Mouse (Mus musculus) megakaryocyte, embryonic 14.5 days (primary cell): ENCODE measurements around the gene Wapl. TPM values are rescaled to one million over a fixed set of nuclear protein-coding genes. Genes with fewer than 3 reads are reported as not detected.

Experiments used
- H3K27me3 ChIP-seq: replicated peaks from 2 replicates; pipeline ENCODE3; 2012; ENCODE audit warnings: inconsistent platforms
- H3K36me3 ChIP-seq: replicated peaks from 2 replicates; pipeline ENCODE3; 2012; ENCODE audit warnings: low read length, inconsistent platforms, mixed read lengths
- H3K4me1 ChIP-seq: 2 replicates; pipeline ENCODE4 v1.6.1; 2012; ENCODE audit warnings: inconsistent platforms
- H3K4me3 ChIP-seq: replicated peaks from 2 replicates; pipeline ENCODE3; 2012; ENCODE audit warnings: moderate library complexity, mild to moderate bottlenecking, inconsistent platforms
- H3K9me3 ChIP-seq: 2 replicates; pipeline ENCODE4 v1.6.1; 2012; ENCODE audit warnings: inconsistent platforms
- FLI1 ChIP-seq: IDR thresholded peaks from 2 replicates; pipeline ENCODE4 v1.6.1; 2012; ENCODE audit warnings: low read length, inconsistent platforms, mixed read lengths
- GATA1 ChIP-seq: IDR thresholded peaks from 3 replicates; pipeline ENCODE4 v1.6.1; 2012; ENCODE audit warnings: mixed read lengths, low read length, inconsistent platforms, borderline replicate concordance
- polyA plus RNA-seq: library from polyadenylated mRNA; stranded (reverse); fragments of >175 nt; gene quantifications from 2 replicates; pipeline ENCODE4 v1.2.3, GENCODE M21; 2012; ENCODE audit warnings: low replicate concordance; ENCODE audit not compliant: insufficient read depth

The Wapl gene
- polyA plus RNA-seq, 1 experiment: 3.7 TPM

GRCm38 (mm10) chr14:34680815-34681214 is 7.1 kb downstream of the Wapl start:
- Histone ChIP-seq H3K27me3 (no peaks in the 10 kb centered on the region), H3K36me3 (peaks cover 74% of the 10 kb centered on the region), H3K9me3 (no peaks in the 10 kb centered on the region), H3K4me3 (no peak overlapping the region), H3K4me1 (peaks cover 49% of the 10 kb centered on the region)
- TF ChIP-seq GATA1 (no peak), FLI1 (no peak)

- Histone ChIP-seq H3K36me3 (peaks cover 69% of the 10 kb centered on the region), H3K4me1 (peaks cover 55% of the 10 kb centered on the region), H3K9me3 (no peaks in the 10 kb centered on the region), H3K4me3 (no peak overlapping the region), H3K27me3 (no peaks in the 10 kb centered on the region)
- TF ChIP-seq FLI1: no peak
- TF ChIP-seq GATA1: no peak
Measured at GRCm38 (mm10) chr14:34684989-34685388, 11.3 kb downstream of the Wapl start.

- Histone ChIP-seq H3K36me3 (peaks cover 81% of the 10 kb centered on the region), H3K9me3 (no peaks in the 10 kb centered on the region), H3K4me3 (no peak overlapping the region), H3K27me3 (no peaks in the 10 kb centered on the region), H3K4me1 (peaks cover 10% of the 10 kb centered on the region)
- TF ChIP-seq FLI1 (no peak), GATA1 (no peak)
Measured at GRCm38 (mm10) chr14:34693970-34694369, 20.2 kb downstream of the Wapl start.

- Histone ChIP-seq H3K36me3 (peaks cover 71% of the 10 kb centered on the region), H3K27me3 (no peaks in the 10 kb centered on the region)
- no peak for TF ChIP-seq GATA1
- no peak for TF ChIP-seq FLI1
Measured at GRCm38 (mm10) chr14:34697376-34697775, 23.6 kb downstream of the Wapl start.

GRCm38 (mm10) chr14:34710209-34710608 is 36.5 kb downstream of the Wapl start:
- peaks cover 48% of the 10 kb centered on the region for H3K36me3 ChIP-seq
- H3K4me3 ChIP-seq: no peak overlapping the region

More at GRCm38 (mm10) chr14:34697376-34697775, 23.6 kb downstream of the Wapl start:
- no peak overlapping the region for H3K4me3 ChIP-seq
- peaks cover 7% of the 10 kb centered on the region for H3K4me1 ChIP-seq
- H3K9me3 ChIP-seq: no peaks in the 10 kb centered on the region

GRCm38 (mm10) chr14:34712027-34712426 is 38.3 kb downstream of the Wapl start:
- H3K4me3 ChIP-seq: no peak overlapping the region
- H3K9me3 ChIP-seq: no peaks in the 10 kb centered on the region
- H3K4me1 ChIP-seq: peaks cover 16% of the 10 kb centered on the region; the same call in 1 of the 2 replicates
- TF ChIP-seq GATA1 (no peak), FLI1 (no peak)
- no peaks in the 10 kb centered on the region for H3K27me3 ChIP-seq
- H3K36me3 ChIP-seq: peaks cover 61% of the 10 kb centered on the region

More at GRCm38 (mm10) chr14:34710209-34710608, 36.5 kb downstream of the Wapl start:
- TF ChIP-seq GATA1 (no peak), FLI1 (no peak)
- Histone ChIP-seq H3K9me3 (no peaks in the 10 kb centered on the region), H3K4me1 (peaks cover 13% of the 10 kb centered on the region; the same call in 1 of the 2 replicates), H3K27me3 (no peaks in the 10 kb centered on the region)

GRCm38 (mm10) chr14:34712857-34713256 is 39.1 kb downstream of the Wapl start:
- Histone ChIP-seq H3K36me3 (peaks cover 64% of the 10 kb centered on the region), H3K9me3 (no peaks in the 10 kb centered on the region)

GRCm38 (mm10) chr14:34718150-34718549 is 44.4 kb downstream of the Wapl start:
- peaks cover 75% of the 10 kb centered on the region for H3K36me3 ChIP-seq

More at GRCm38 (mm10) chr14:34712857-34713256, 39.1 kb downstream of the Wapl start:
- Histone ChIP-seq H3K4me1 (peaks cover 19% of the 10 kb centered on the region; the same call in 1 of the 2 replicates), H3K4me3 (no peak overlapping the region), H3K27me3 (no peaks in the 10 kb centered on the region)
- TF ChIP-seq FLI1 (no peak), GATA1 (no peak)

GRCm38 (mm10) chr14:34727709-34728108 is 54.0 kb downstream of the Wapl start:
- Histone ChIP-seq H3K9me3 (no peaks in the 10 kb centered on the region), H3K4me1 (peaks cover 7% of the 10 kb centered on the region), H3K27me3 (no peaks in the 10 kb centered on the region), H3K36me3 (peaks cover 90% of the 10 kb centered on the region), H3K4me3 (no peak overlapping the region)
- no peak for TF ChIP-seq FLI1
- no peak for TF ChIP-seq GATA1

More at GRCm38 (mm10) chr14:34718150-34718549, 44.4 kb downstream of the Wapl start:
- TF ChIP-seq GATA1 (no peak), FLI1 (no peak)
- no peaks in the 10 kb centered on the region for H3K9me3 ChIP-seq
- H3K4me3 ChIP-seq: no peak overlapping the region
- H3K27me3 ChIP-seq: no peaks in the 10 kb centered on the region
- peaks cover 15% of the 10 kb centered on the region for H3K4me1 ChIP-seq

- Histone ChIP-seq H3K9me3 (no peaks in the 10 kb centered on the region), H3K4me3 (no peak overlapping the region), H3K4me1 (no peaks in the 10 kb centered on the region; the same call in 1 of the 2 replicates), H3K27me3 (no peaks in the 10 kb centered on the region), H3K36me3 (peaks cover 97% of the 10 kb centered on the region)
- TF ChIP-seq FLI1 (no peak), GATA1 (no peak)
Measured at GRCm38 (mm10) chr14:34735405-34735804, 61.7 kb downstream of the Wapl start.

- Histone ChIP-seq H3K27me3 (no peaks in the 10 kb centered on the region), H3K9me3 (no peaks in the 10 kb centered on the region), H3K4me3 (no peak overlapping the region), H3K4me1 (no peaks in the 10 kb centered on the region; the same call in 1 of the 2 replicates), H3K36me3 (peaks cover 98% of the 10 kb centered on the region)
- TF ChIP-seq FLI1 (no peak), GATA1 (no peak)
Measured at GRCm38 (mm10) chr14:34745401-34745800, 71.7 kb downstream of the Wapl start.
